Mouse (Mus musculus): ENCODE data around the gene Zfpl1.
"Not testable (repeated sequence)": the region's sequence is repeated elsewhere in the genome, so short reads cannot be mapped to it uniquely, and the experiment has no call there.

The Zfpl1 gene

GRCm38 (mm10) chr19:6084478-6085248 is at the start of gene Zfpl1, which contains the start of gene Cdca5:
Gene Zfpl1, minus strand, starts transcription at chr19:6084956.
Gene Cdca5, plus strand, starts transcription at chr19:6084983.
- peak; percentile 97 for DNase-seq (ENCODE audit: low read depth, low spot score)

DNA sequence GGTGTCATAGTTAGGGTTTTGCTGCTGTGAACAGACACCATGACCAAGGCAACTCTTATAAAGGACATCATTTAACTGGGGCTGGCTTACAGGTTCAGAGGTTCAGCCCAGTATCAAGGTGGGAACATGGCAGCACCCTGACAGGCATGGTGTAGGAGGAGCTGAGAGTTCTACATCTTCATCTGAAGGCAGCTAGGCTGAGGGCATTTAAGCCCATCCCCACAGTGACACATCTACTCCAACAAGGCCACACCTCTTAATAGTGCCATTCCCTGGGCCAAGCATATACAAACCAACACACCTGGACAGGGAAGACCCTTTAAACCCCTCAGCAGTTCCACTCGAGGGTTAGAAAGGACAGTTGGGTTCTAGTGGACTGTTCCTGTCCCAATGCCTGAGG is 48.4 kb upstream of the Zfpl1 start:
- DNase-seq (ENCODE audit: low read depth, low spot score) = not testable (repeated sequence)

DNA sequence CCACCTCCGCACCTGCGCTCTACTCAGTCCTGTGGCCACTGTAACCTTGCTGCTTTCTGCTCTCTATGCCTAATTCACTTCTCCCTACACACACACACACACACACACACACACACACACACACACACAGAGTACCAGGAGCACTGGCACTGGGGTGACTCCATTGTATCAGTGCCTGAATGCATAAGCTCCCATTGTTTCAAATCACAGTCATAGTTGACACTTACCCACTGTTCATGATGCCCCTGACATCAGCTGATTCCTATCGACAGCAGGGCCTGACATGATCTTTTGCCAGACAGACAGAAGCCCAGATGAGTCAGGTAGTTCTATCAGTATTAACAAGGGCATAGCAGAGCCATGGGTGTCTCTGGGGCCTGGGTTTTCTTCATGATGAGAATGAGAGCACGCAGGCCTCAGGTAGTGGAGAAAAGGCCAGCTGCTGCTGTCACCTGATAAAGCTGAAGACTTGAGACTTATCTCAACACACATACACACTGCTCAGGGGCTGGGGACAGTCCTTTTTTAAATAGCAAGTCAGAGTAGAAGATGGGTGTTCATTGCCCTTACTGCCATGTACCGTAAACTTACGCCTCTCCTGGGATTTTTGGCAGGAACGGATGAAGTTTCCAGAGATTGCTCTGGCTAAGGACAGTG is 47.5 kb upstream of the Zfpl1 start:
- DNase-seq (ENCODE audit: low read depth, low spot score) = no peak

DNA sequence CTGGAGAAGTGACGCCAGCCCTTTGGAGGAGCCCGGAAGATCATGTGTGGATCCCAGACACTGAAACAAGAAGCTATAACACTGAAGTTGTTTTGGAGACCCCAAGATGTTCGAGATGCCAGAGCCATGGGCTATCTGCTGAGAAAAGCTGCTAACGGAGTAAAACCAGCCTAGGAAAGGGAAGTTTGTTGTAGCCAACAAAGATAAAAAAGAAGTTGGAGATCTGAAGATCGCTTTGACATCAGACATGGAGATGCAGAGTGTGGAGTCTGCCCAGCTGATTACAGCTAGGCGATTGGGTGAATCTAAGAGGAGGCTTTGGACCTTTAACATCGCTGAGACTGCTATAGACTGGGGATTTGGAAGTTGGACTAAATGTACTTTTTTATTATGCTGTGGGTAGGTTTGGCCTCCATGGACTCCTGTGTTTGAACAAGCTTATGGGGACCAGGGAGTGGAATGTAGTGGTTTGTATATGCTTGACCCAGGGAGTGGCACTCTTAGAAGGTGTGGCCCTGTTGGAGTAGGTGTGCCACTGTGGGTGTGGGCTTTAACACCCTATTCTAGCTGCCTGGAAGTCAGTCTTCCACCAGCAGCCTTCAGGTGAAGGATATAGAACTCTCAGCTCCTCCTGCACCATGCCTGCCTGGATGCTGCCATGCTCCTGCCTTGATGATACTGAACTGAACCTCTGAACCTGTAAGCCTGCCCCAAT is 45.8 kb upstream of the Zfpl1 start:
- DNase-seq (ENCODE audit: low read depth, low spot score) = not testable (repeated sequence)

DNA sequence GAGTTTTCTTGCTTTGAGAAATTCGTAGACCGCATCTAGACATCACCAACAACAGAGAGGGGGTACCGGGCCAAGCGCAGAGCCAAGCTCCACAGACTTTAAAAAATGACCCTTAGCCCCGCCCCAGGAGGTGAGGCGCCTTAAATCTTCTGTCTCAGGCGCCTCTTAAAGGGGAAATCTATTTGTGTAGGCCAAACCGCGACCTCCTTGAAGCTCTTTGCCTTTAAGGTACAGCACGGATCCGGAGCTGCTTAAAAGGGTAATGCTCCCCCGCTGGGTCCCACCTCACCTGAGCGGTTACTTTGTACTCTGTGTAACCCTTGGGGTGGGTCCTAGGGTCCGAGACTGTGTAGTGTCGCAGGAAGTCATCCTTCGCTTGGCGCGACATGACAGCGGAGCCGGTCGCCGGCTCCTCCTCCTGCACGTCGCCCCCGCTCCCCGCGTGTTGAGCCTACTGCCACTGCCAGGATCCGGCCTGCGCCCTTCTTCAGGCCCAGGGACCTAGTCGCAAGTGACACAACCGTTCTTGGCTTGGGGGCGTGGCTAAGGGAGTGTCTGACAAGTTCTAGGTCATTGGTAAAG is 43.1 kb upstream of the Zfpl1 start, which contains the start of gene Snx15:
Gene Snx15 (minus strand): TSS at position 545 of the 582 bp plus-strand sequence.
- peak; percentile 89 for DNase-seq (ENCODE audit: low read depth, low spot score)

- DNase-seq (ENCODE audit: low read depth, low spot score) = no peak
These were observed 42.2 kb upstream of the Zfpl1 start for GRCm38 (mm10) chr19:6126789-6127580.

DNA sequence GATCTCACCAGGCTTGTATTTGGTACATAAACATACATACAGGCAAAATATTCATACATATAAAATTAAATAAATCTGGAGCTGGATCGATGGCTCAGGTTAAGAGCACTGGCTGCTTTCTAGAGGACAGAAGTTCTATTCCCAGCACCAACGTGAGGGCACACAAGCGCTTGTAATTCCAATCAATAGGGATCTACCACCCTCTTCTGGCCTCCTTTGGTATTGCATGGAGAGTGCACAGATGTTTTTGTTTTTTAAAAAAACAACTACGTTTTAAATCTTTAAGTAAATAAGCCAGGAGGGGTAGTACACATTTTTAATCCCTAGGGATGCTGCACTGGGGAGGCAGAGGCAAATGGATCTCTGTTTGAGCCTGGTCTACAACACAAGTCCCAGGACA is 41.5 kb upstream of the Zfpl1 start:
- DNase-seq (ENCODE audit: low read depth, low spot score) = peak; percentile 39

GRCm38 (mm10) chr19:6124898-6125297 is 40.1 kb upstream of the Zfpl1 start:
- no peak for DNase-seq (ENCODE audit: low read depth, low spot score)

- no peak for DNase-seq (ENCODE audit: low read depth, low spot score)
These were observed 38.6 kb upstream of the Zfpl1 start for GRCm38 (mm10) chr19:6123330-6123729.

DNA sequence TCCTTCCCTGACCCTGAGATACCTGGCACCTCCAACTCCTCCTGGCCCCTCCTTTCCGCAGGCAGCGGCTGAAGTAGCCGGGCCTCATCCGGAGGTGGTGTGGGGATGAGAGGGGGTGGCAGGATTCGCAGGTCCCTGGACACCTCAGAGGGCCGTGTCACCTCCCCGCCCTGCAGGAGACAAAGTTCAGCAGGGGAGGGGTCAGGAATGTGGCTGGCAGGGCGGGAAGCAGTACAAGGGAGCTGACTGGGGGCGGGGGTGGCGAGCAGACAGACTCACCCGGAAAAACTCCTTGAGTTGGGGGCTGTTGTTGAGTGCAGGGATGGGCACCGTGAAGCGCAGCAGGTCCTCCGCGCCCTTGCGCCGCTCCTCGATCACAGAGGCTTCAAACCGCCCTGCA is 37.0 kb upstream of the Zfpl1 start:
- no peak for DNase-seq (ENCODE audit: low read depth, low spot score)

DNA sequence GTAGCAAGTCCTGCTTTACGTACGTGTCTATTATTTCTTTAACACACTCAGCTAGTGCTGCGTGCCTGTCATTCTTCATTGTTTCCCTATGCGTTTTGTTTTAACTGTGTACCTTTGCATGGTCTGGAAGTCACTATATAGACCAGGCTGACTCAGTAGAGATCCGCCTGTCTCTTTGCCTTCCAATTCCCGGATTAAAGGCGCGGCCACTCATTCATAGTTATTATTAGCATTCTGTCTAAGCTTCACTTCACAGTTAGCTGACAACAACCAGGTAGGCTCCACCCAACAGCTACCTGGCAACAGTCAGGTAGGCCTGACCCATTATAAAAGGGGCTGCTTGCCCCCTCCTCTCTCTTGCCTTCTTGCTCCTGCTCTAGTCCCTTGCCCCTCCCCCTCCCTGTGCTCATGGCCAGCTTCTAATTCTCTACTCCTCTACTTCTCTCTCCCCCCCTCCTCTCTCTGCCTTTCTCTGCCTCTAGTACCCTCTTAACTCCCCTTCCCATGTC is 34.0 kb upstream of the Zfpl1 start:
- DNase-seq (ENCODE audit: low read depth, low spot score) = no peak

GRCm38 (mm10) chr19:6117986-6118676 is 33.4 kb upstream of the Zfpl1 start, which contains the start of gene Sac3d1:
Gene Sac3d1, minus strand, starts transcription at chr19:6118650.
- DNase-seq (ENCODE audit: low read depth, low spot score) = peak; percentile 79

GRCm38 (mm10) chr19:6117346-6117985 is 32.7 kb upstream of the Zfpl1 start:
- DNase-seq (ENCODE audit: low read depth, low spot score) = no peak

GRCm38 (mm10) chr19:6116113-6116850 is 31.5 kb upstream of the Zfpl1 start:
- no peak for DNase-seq (ENCODE audit: low read depth, low spot score)

DNA sequence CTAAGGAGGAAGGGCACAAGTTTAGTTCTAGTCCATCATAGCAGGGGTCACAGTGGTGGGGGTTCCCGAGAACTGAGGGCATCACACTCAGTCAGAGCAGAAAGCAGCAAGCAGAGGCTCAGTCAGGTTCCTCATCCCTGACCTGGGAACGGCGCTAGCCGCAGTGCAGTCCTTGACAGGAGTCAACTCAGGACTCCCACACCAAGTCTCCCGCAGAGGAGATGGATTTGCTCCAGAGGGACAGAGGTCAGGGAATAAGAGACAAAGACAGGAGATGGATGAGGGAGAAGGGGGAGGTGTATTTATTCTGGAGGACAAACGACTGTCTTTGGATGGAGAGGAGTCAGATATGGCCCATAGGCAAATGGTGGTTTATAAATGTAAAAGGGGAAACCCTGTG is 28.4 kb upstream of the Zfpl1 start:
- DNase-seq (ENCODE audit: low read depth, low spot score) = no peak

- no peak for DNase-seq (ENCODE audit: low read depth, low spot score)
These were observed 20.8 kb upstream of the Zfpl1 start, which contains the start of gene Naaladl1 for GRCm38 (mm10) chr19:6105586-6105985. Gene Naaladl1, plus strand, starts transcription at chr19:6105782.

DNA sequence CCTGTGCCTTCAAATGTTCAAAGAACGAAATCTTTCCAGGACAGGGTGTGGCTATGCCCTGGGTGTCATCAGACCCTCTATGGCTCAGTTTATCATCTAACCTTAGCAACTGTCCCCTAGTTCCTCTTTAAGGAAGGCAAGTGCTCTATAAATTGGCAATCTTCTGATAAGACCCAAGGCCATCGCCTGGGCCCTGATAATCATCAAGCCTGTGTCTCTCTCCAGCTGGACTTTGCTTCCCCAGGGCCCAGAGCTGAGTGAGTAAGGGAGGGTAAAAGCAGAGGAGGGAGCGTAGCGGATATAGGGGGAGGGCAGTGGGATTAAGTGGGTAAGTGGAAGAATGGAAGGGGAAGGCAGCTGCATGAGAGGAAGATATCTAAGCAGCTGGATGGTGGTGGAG is 19.7 kb upstream of the Zfpl1 start:
- no peak for DNase-seq (ENCODE audit: low read depth, low spot score)

DNA sequence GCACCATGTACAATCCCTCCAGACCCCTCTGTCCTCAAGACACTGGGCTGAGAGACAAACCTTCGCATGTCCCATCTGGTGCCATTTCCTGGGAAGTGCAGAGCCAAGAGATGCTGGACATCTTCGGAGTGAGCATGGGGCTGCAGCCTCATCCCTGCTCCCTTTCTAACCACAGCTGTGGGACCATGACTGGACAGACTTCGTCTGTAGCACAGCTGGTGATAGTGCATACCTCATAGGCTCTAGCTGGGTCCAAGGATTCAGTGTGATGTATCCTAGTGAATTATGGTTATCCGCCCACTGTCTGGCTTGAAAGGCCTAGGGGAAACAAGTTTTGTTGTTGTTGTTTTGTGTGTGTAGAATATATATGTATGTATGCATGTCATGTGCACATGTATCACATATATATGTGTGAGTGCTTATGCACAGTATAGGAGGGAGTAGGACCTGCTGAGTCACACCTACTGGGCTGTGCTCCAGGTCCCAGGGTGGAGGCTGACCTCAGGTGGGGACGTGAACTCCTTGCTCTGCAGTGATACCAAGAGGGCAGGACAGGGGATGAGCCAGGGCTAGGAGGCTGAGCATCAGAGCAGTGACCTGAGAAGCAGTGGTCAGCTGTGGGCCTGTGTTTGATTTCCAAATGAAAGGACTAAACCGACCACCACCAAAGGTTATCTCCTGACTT is 17.6 kb upstream of the Zfpl1 start:
- no peak for DNase-seq (ENCODE audit: low read depth, low spot score)
